Mouse (Mus musculus): ENCODE data around the gene Sertad1. TPM values are rescaled to one million over a fixed set of nuclear protein-coding genes. Genes with fewer than 3 reads are reported as not detected.
A peak's percentile ranks its signal among the peaks of the same experiment; 100 is the strongest.
"Not testable (repeated sequence)": the region's sequence is repeated elsewhere in the genome, so short reads cannot be mapped to it uniquely, and the experiment has no call there.

Gene Sertad1
- polyA plus RNA-seq, 1 experiment from 2014 or later = 39.2 TPM

- Histone ChIP-seq H3K36me3 (peaks cover 9% of the 10 kb centered on the region), H3K4me3 (peak overlapping the region; percentile 41), H3K27ac (peak overlapping the region; percentile 89), H3K9ac (peak overlapping the region; percentile 63), H3K4me2 (replicated peaks) (peak overlapping the region; percentile 67), H3K9me3 (no peaks in the 10 kb centered on the region), H3K27me3 (no peaks in the 10 kb centered on the region), H3K4me1 (peaks cover 28% of the 10 kb centered on the region)
- peak; percentile 34 for ATAC-seq (ENCODE audit: low FRiP score, low read depth)
- WGBS = 1% methylated on average over 32 of the region's 33 CpGs
These were observed 4.0 kb downstream of the Sertad1 start for GRCm38 (mm10) chr7:27490543-27491329.

GRCm38 (mm10) chr7:27491856-27492255 is 5.1 kb downstream of the Sertad1 start:
- Histone ChIP-seq H3K9me3 (no peaks in the 10 kb centered on the region), H3K36me3 (peaks cover 9% of the 10 kb centered on the region), H3K4me1 (peaks cover 27% of the 10 kb centered on the region), H3K27ac (no peak overlapping the region), H3K27me3 (no peaks in the 10 kb centered on the region), H3K9ac (0 out of 2 replicates have a peak overlapping the region, but pooled peaks have one; percentile 2), H3K4me3 (no peak overlapping the region), H3K4me2 (replicated peaks) (no peak overlapping the region)
- no peak for ATAC-seq (ENCODE audit: low FRiP score, low read depth)
- 75% methylated on average over 7 of the region's 7 CpGs for WGBS

GRCm38 (mm10) chr7:27493022-27493421 is 6.3 kb downstream of the Sertad1 start:
- H3K4me1 ChIP-seq = peaks cover 24% of the 10 kb centered on the region
- ATAC-seq (ENCODE audit: low FRiP score, low read depth) = no peak
- H3K27me3 ChIP-seq = no peaks in the 10 kb centered on the region
- H3K36me3 ChIP-seq = peaks cover 9% of the 10 kb centered on the region
- H3K4me3 ChIP-seq = no peak overlapping the region
- H3K27ac ChIP-seq = no peak overlapping the region
- no peaks in the 10 kb centered on the region for H3K9me3 ChIP-seq
- H3K4me2 ChIP-seq (replicated peaks) = no peak overlapping the region
- no peak overlapping the region for H3K9ac ChIP-seq
- 59% methylated on average over 3 of the region's 3 CpGs for WGBS

GRCm38 (mm10) chr7:27493450-27493849 is 6.7 kb downstream of the Sertad1 start:
- no peak for ATAC-seq (ENCODE audit: low FRiP score, low read depth)
- Histone ChIP-seq H3K36me3 (peaks cover 9% of the 10 kb centered on the region), H3K27me3 (no peaks in the 10 kb centered on the region), H3K27ac (no peak overlapping the region), H3K4me3 (no peak overlapping the region), H3K9ac (no peak overlapping the region), H3K9me3 (no peaks in the 10 kb centered on the region), H3K4me2 (replicated peaks) (no peak overlapping the region), H3K4me1 (peaks cover 20% of the 10 kb centered on the region)
- WGBS = 82% methylated on average over 5 of the region's 5 CpGs

- H3K4me2 ChIP-seq (replicated peaks); ATAC-seq (ENCODE audit: low FRiP score, low read depth); H3K9ac ChIP-seq; H3K36me3 ChIP-seq; H3K4me3 ChIP-seq; H3K27me3 ChIP-seq; H3K9me3 ChIP-seq; H3K27ac ChIP-seq: not testable (repeated sequence)
- peaks cover 16% of the 10 kb centered on the region for H3K4me1 ChIP-seq
- WGBS = 90% methylated on average over 9 of the region's 9 CpGs
These were observed 8.1 kb downstream of the Sertad1 start for GRCm38 (mm10) chr7:27494659-27495367.

- Histone ChIP-seq H3K9me3 (no peaks in the 10 kb centered on the region), H3K9ac (no peak within 1 kb of the TSS), H3K36me3 (no peaks in the 10 kb centered on the region), H3K4me1 (peaks cover 13% of the 10 kb centered on the region), H3K27me3 (no peaks in the 10 kb centered on the region), H3K27ac (no peak within 1 kb of the TSS), H3K4me3 (no peak within 1 kb of the TSS), H3K4me2 (replicated peaks) (no peak within 1 kb of the TSS)
- WGBS = 43% methylated on average over 3 of the region's 3 CpGs
- ATAC-seq (ENCODE audit: low FRiP score, low read depth) = peak; percentile 52
These were observed 12.3 kb downstream of the Sertad1 start, which contains the start of gene Prx for GRCm38 (mm10) chr7:27499036-27499435. TSS of gene Prx (plus strand) at chr7:27499324.

- 69% methylated on average over 4 of the region's 4 CpGs for WGBS
- Histone ChIP-seq H3K9ac (no peak overlapping the region), H3K4me3 (no peak overlapping the region), H3K4me2 (replicated peaks) (no peak overlapping the region), H3K9me3 (no peaks in the 10 kb centered on the region), H3K36me3 (no peaks in the 10 kb centered on the region), H3K4me1 (peaks cover 20% of the 10 kb centered on the region), H3K27ac (no peak overlapping the region), H3K27me3 (no peaks in the 10 kb centered on the region)
- ATAC-seq (ENCODE audit: low FRiP score, low read depth) = no peak
These were observed 14.9 kb downstream of the Sertad1 start for GRCm38 (mm10) chr7:27501620-27502019.

- H3K27ac ChIP-seq = peak overlapping the region; percentile 99
These were observed 20.2 kb downstream of the Sertad1 start for GRCm38 (mm10) chr7:27506765-27507370.

GRCm38 (mm10) chr7:27507711-27508647 is 21.3 kb downstream of the Sertad1 start:
- under 1% methylated on average over 54 of the region's 54 CpGs for WGBS

More at GRCm38 (mm10) chr7:27506765-27507370, 20.2 kb downstream of the Sertad1 start:
- Histone ChIP-seq H3K9me3 (no peaks in the 10 kb centered on the region), H3K4me2 (replicated peaks) (peak overlapping the region; percentile 63), H3K9ac (no peak overlapping the region), H3K36me3 (no peaks in the 10 kb centered on the region), H3K4me1 (peaks cover 18% of the 10 kb centered on the region), H3K4me3 (peak overlapping the region; percentile 59), H3K27me3 (no peaks in the 10 kb centered on the region)
- ATAC-seq (ENCODE audit: low FRiP score, low read depth) = no peak
- 33% methylated on average over 9 of the region's 9 CpGs for WGBS

GRCm38 (mm10) chr7:27508648-27509005 is 21.9 kb downstream of the Sertad1 start:
- H3K36me3 ChIP-seq = no peaks in the 10 kb centered on the region
- peak; percentile 10; the same call in 1 of the 2 replicates for ATAC-seq (ENCODE audit: low FRiP score, low read depth)
- H3K4me2 ChIP-seq (replicated peaks) = peak overlapping the region; percentile 63
- H3K9me3 ChIP-seq = no peaks in the 10 kb centered on the region
- no peaks in the 10 kb centered on the region for H3K27me3 ChIP-seq
- H3K27ac ChIP-seq = peak overlapping the region; percentile 72; the same call in 1 of the 2 replicates
- no peak overlapping the region for H3K9ac ChIP-seq
- 21% methylated on average over 6 of the region's 6 CpGs for WGBS
- peaks cover 18% of the 10 kb centered on the region for H3K4me1 ChIP-seq
- peak overlapping the region; percentile 59 for H3K4me3 ChIP-seq

More at GRCm38 (mm10) chr7:27507711-27508647, 21.3 kb downstream of the Sertad1 start:
- peak overlapping the region; percentile 63 for H3K4me2 ChIP-seq (replicated peaks)
- no peaks in the 10 kb centered on the region for H3K9me3 ChIP-seq
- no peaks in the 10 kb centered on the region for H3K27me3 ChIP-seq
- peak overlapping the region; percentile 75 for H3K9ac ChIP-seq
- H3K36me3 ChIP-seq = no peaks in the 10 kb centered on the region
- peak overlapping the region; percentile 59 for H3K4me3 ChIP-seq
- peaks cover 18% of the 10 kb centered on the region for H3K4me1 ChIP-seq
- peak; percentile 90 for ATAC-seq (ENCODE audit: low FRiP score, low read depth)
- peak overlapping the region; percentile 99 for H3K27ac ChIP-seq

GRCm38 (mm10) chr7:27510809-27511208 is 24.1 kb downstream of the Sertad1 start:
- Histone ChIP-seq H3K4me1 (peaks cover 18% of the 10 kb centered on the region), H3K27ac (no peak overlapping the region), H3K9ac (no peak overlapping the region), H3K4me2 (replicated peaks) (no peak overlapping the region), H3K9me3 (no peaks in the 10 kb centered on the region), H3K4me3 (no peak overlapping the region), H3K36me3 (no peaks in the 10 kb centered on the region), H3K27me3 (no peaks in the 10 kb centered on the region)
- 91% methylated on average over 2 of the region's 2 CpGs for WGBS
- no peak for ATAC-seq (ENCODE audit: low FRiP score, low read depth)
